Comparison of ENCODE assay signal across 9 mouse cellular contexts in the genomic region with DNA sequence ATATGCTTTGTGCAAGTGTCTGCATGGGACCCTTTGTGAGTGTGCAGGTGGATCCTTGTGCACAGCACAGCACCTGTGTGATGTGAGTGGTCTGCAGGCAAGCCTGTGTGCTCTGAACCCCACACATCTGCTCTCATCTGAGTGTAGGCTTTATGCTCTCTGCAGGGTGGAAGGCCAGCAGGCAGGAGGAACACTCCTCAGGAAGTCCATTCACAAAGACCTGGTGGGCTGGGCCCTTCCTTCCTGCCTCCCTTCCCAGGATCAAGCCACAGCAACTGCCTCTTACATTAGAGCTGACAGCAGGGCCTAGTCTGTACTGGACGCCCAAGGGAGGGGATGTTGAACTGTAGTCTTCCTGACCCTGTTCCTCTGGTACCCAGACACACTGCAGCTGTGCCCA. TPM values are rescaled to one million over a fixed set of nuclear protein-coding genes. Genes with fewer than 3 reads are reported as not detected.
DNase-seq lines count a peak whose midpoint lies in the region; ATAC-seq and TF ChIP-seq lines count a peak whose summit lies in the region.
"Had no signal": no experiment of that assay in that cellular context is flagged by ENCODE, and none has a peak within 500 bp of the region (broad histone marks: within the 10 kb centered on the region; RNA-seq: fewer than 3 reads in every experiment).

No protein-coding gene starts in this region.

- H3K9ac ChIP-seq in intestine, embryonic 15.5 days: no peak overlapping the region
- no peak overlapping the region for H3K9ac ChIP-seq in intestine, postnatal 0 days (ENCODE audit: low read depth, low read length)
- H3K9ac ChIP-seq in embryonic facial prominence, embryonic 15.5 days: no peak overlapping the region
- no peak overlapping the region for H3K9ac ChIP-seq in kidney, postnatal 0 days (ENCODE audit: low read depth, low read length)

- WGBS in intestine, embryonic 15.5 days: 76% methylated on average over 1 of the region's 1 CpGs
- 50% methylated on average over 1 of the region's 1 CpGs for WGBS in intestine, postnatal 0 days
- 71% methylated on average over 1 of the region's 1 CpGs for WGBS in embryonic facial prominence, embryonic 15.5 days
- WGBS in kidney, postnatal 0 days: 75% methylated on average over 1 of the region's 1 CpGs

- ATAC-seq in intestine, embryonic 15.5 days: 0 out of 2 replicates have a peak, but pooled peaks have one; percentile 12
- no peak for ATAC-seq in intestine, postnatal 0 days
- peak; percentile 53; the same call in 1 of the 2 replicates for ATAC-seq in embryonic facial prominence, embryonic 15.5 days (ENCODE audit: insufficient number of reproducible peaks, low FRiP score, low TSS enrichment, low read depth)
- 0 out of 2 replicates have a peak, but pooled peaks have one; percentile 8 for ATAC-seq in kidney, postnatal 0 days (replicated peaks; ENCODE audit: low FRiP score, low read depth)
- ATAC-seq in activated CD4-positive, CD25-positive, alpha-beta regulatory T cell, adult 4 months: no peak

- no peak overlapping the region for H3K27ac ChIP-seq in intestine, embryonic 15.5 days
- no peak overlapping the region for H3K27ac ChIP-seq in intestine, postnatal 0 days (ENCODE audit: low read depth, low read length)
- no peak overlapping the region; the same call in 1 of the 2 replicates for H3K27ac ChIP-seq in embryonic facial prominence, embryonic 15.5 days (replicated peaks)
- H3K27ac ChIP-seq in kidney, postnatal 0 days: peak overlapping the region; percentile 60; the same call in 1 of the 2 replicates

- no peak overlapping the region for H3K4me3 ChIP-seq in intestine, embryonic 15.5 days (replicated peaks)
- H3K4me3 ChIP-seq in intestine, postnatal 0 days (ENCODE audit: low read depth, low read length): no peak overlapping the region
- no peak overlapping the region for H3K4me3 ChIP-seq in embryonic facial prominence, embryonic 15.5 days (replicated peaks)
- H3K4me3 ChIP-seq in kidney, postnatal 0 days (replicated peaks; ENCODE audit: low read depth, low read length): no peak overlapping the region

- H3K36me3 ChIP-seq in intestine, embryonic 15.5 days: peaks cover 13% of the 10 kb centered on the region; the same call in 1 of the 2 replicates
- no peaks in the 10 kb centered on the region; the same call in 1 of the 2 replicates for H3K36me3 ChIP-seq in intestine, postnatal 0 days (ENCODE audit: control insufficient read depth, insufficient read depth)
- H3K36me3 ChIP-seq in embryonic facial prominence, embryonic 15.5 days: peaks cover 37% of the 10 kb centered on the region
- peaks cover 5% of the 10 kb centered on the region; the same call in 1 of the 2 replicates for H3K36me3 ChIP-seq in kidney, postnatal 0 days (ENCODE audit: insufficient read depth, low read length)

- H3K27me3 ChIP-seq in intestine, embryonic 15.5 days (replicated peaks): no peaks in the 10 kb centered on the region
- H3K27me3 ChIP-seq in intestine, postnatal 0 days (replicated peaks; ENCODE audit: control insufficient read depth, insufficient read depth, low read length): no peaks in the 10 kb centered on the region
- no peaks in the 10 kb centered on the region for H3K27me3 ChIP-seq in embryonic facial prominence, embryonic 15.5 days
- no peaks in the 10 kb centered on the region for H3K27me3 ChIP-seq in kidney, postnatal 0 days (ENCODE audit: insufficient read depth, low read length)

- 0 out of 2 replicates have a peak, but pooled peaks cover 4% of the 10 kb centered on the region for H3K4me1 ChIP-seq in intestine, embryonic 15.5 days (replicated peaks)
- no peaks in the 10 kb centered on the region for H3K4me1 ChIP-seq in intestine, postnatal 0 days (replicated peaks; ENCODE audit: control insufficient read depth, insufficient read depth, low read length)
- no peaks in the 10 kb centered on the region for H3K4me1 ChIP-seq in embryonic facial prominence, embryonic 15.5 days
- no peaks in the 10 kb centered on the region for H3K4me1 ChIP-seq in kidney, postnatal 0 days (replicated peaks; ENCODE audit: insufficient read depth, low read length)

- no peaks in the 10 kb centered on the region for H3K9me3 ChIP-seq in intestine, embryonic 15.5 days
- no peaks in the 10 kb centered on the region for H3K9me3 ChIP-seq in intestine, postnatal 0 days (ENCODE audit: control insufficient read depth)
- no peaks in the 10 kb centered on the region for H3K9me3 ChIP-seq in embryonic facial prominence, embryonic 15.5 days (replicated peaks)
- no peaks in the 10 kb centered on the region for H3K9me3 ChIP-seq in kidney, postnatal 0 days (replicated peaks; ENCODE audit: low read length)

- TF ChIP-seq CTCF in intestine, postnatal 0 days (IDR thresholded peaks at IDR 0.05; ENCODE audit: low read depth): no peak
- no peak for TF ChIP-seq CTCF in kidney, postnatal 0 days (IDR thresholded peaks at IDR 0.05; ENCODE audit: low read depth)

- peak; percentile 49 for DNase-seq in kidney, postnatal 0 days (ENCODE audit: low spot score)
- DNase-seq in lung, postnatal 14 days: peak; percentile 66
- no peak for DNase-seq in frontal cortex, postnatal 25 days (ENCODE audit: low spot score in 2 of 2)
- no peak for DNase-seq in frontal cortex, postnatal 10 days (ENCODE audit: low spot score in 2 of 2)

- no peak overlapping the region for H3K4me2 ChIP-seq in intestine, embryonic 15.5 days (replicated peaks)
- H3K4me2 ChIP-seq in intestine, postnatal 0 days (replicated peaks; ENCODE audit: low read depth): no peak overlapping the region
- no peak overlapping the region for H3K4me2 ChIP-seq in embryonic facial prominence, embryonic 15.5 days (replicated peaks)
- no peak overlapping the region for H3K4me2 ChIP-seq in kidney, postnatal 0 days (ENCODE audit: low read length)

RNA-seq across cellular contexts. Expression of a gene that starts 1.1 kb away (rescaled TPM):
- polyA plus RNA-seq in intestine, embryonic 15.5 days (2015; fragmentation: Nextera tagmentation; extraction: Ambion mirVana): not detected in 2 replicates
- not detected in 2 replicates for polyA plus RNA-seq in intestine, postnatal 0 days (2015; fragmentation: Nextera tagmentation; extraction: Ambion mirVana)
- polyA plus RNA-seq in embryonic facial prominence, embryonic 15.5 days (2015; fragmentation: Nextera tagmentation; extraction: Ambion mirVana): not detected in 2 replicates
- not detected in 2 replicates for polyA plus RNA-seq in kidney, postnatal 0 days (2015; fragmentation: Nextera tagmentation; extraction: Ambion mirVana)
- polyA plus RNA-seq in activated CD4-positive, CD25-positive, alpha-beta regulatory T cell, adult 4 months (2017; shearing (Covaris generic)): not detected
- polyA plus RNA-seq: erythroblast, embryonic 14.5 days had no signal

RNA-seq across cellular contexts. Expression of a gene that starts 7.3 kb away (rescaled TPM):
- 9.1 and 9.7 TPM in 2 replicates for polyA plus RNA-seq in intestine, embryonic 15.5 days (2015; fragmentation: Nextera tagmentation; extraction: Ambion mirVana)
- 2.1 and 2.3 TPM in 2 replicates for polyA plus RNA-seq in intestine, postnatal 0 days (2015; fragmentation: Nextera tagmentation; extraction: Ambion mirVana)
- polyA plus RNA-seq in embryonic facial prominence, embryonic 15.5 days (2015; fragmentation: Nextera tagmentation; extraction: Ambion mirVana): 17.6 and 18.1 TPM in 2 replicates
- 9.4 and 9.8 TPM in 2 replicates for polyA plus RNA-seq in kidney, postnatal 0 days (2015; fragmentation: Nextera tagmentation; extraction: Ambion mirVana)
- polyA plus RNA-seq in activated CD4-positive, CD25-positive, alpha-beta regulatory T cell, adult 4 months (2017; shearing (Covaris generic)): under 1 TPM; 0.13 to 0.19 TPM

RNA-seq across cellular contexts. Expression of a gene that starts 25.5 kb away (rescaled TPM):
- polyA plus RNA-seq in intestine, embryonic 15.5 days (2015; fragmentation: Nextera tagmentation; extraction: Ambion mirVana): 98.6 and 110 TPM in 2 replicates
- polyA plus RNA-seq in intestine, postnatal 0 days (2015; fragmentation: Nextera tagmentation; extraction: Ambion mirVana): 145 and 164 TPM in 2 replicates
- polyA plus RNA-seq in embryonic facial prominence, embryonic 15.5 days (2015; fragmentation: Nextera tagmentation; extraction: Ambion mirVana): 67.3 and 69.3 TPM in 2 replicates
- polyA plus RNA-seq in kidney, postnatal 0 days (2015; fragmentation: Nextera tagmentation; extraction: Ambion mirVana): 84.8 and 91.5 TPM in 2 replicates
- 10 to 100 TPM; 37.7 to 47.8 TPM for polyA plus RNA-seq in activated CD4-positive, CD25-positive, alpha-beta regulatory T cell, adult 4 months (2017; shearing (Covaris generic))

RNA-seq across cellular contexts. Expression of a gene that starts 45.5 kb away (rescaled TPM):
- 12.5 and 12.6 TPM in 2 replicates for polyA plus RNA-seq in intestine, embryonic 15.5 days (2015; fragmentation: Nextera tagmentation; extraction: Ambion mirVana)
- 15.9 and 17.4 TPM in 2 replicates for polyA plus RNA-seq in intestine, postnatal 0 days (2015; fragmentation: Nextera tagmentation; extraction: Ambion mirVana)
- polyA plus RNA-seq in embryonic facial prominence, embryonic 15.5 days (2015; fragmentation: Nextera tagmentation; extraction: Ambion mirVana): 13.3 and 14.6 TPM in 2 replicates
- 13.1 and 15.3 TPM in 2 replicates for polyA plus RNA-seq in kidney, postnatal 0 days (2015; fragmentation: Nextera tagmentation; extraction: Ambion mirVana)
- 1 to 10 TPM; 3.0 to 3.1 TPM for polyA plus RNA-seq in activated CD4-positive, CD25-positive, alpha-beta regulatory T cell, adult 4 months (2017; shearing (Covaris generic))

RNA-seq across cellular contexts. Expression of a gene that starts 47.8 kb away (rescaled TPM):
- polyA plus RNA-seq in intestine, embryonic 15.5 days (2015; fragmentation: Nextera tagmentation; extraction: Ambion mirVana): 0.24 and 0.35 TPM in 2 replicates
- 0.20 and 0.30 TPM in 2 replicates for polyA plus RNA-seq in intestine, postnatal 0 days (2015; fragmentation: Nextera tagmentation; extraction: Ambion mirVana)
- 0.68 TPM in 2 replicates for polyA plus RNA-seq in embryonic facial prominence, embryonic 15.5 days (2015; fragmentation: Nextera tagmentation; extraction: Ambion mirVana)
- 0.33 and 0.41 TPM in 2 replicates for polyA plus RNA-seq in kidney, postnatal 0 days (2015; fragmentation: Nextera tagmentation; extraction: Ambion mirVana)
- polyA plus RNA-seq in activated CD4-positive, CD25-positive, alpha-beta regulatory T cell, adult 4 months (2017; shearing (Covaris generic)): not detected

Comparison
In these comparisons a context has a peak if more than half of its experiments do, and no peak if none do; other contexts are left out.
1. ATAC-seq: peak in intestine, embryonic 15.5 days (single experiment), embryonic facial prominence, embryonic 15.5 days (single experiment) and kidney, postnatal 0 days (single experiment); none in intestine, postnatal 0 days (single experiment) and activated CD4-positive, CD25-positive, alpha-beta regulatory T cell, adult 4 months (single experiment).
2. DNase-seq: peak in kidney, postnatal 0 days (single experiment) and lung, postnatal 14 days (single experiment); none in frontal cortex, postnatal 25 days (0 of 2) and frontal cortex, postnatal 10 days (0 of 2).